Mouse (Mus musculus) ZHBTc4 (cell line): ENCODE data around the gene Sox5.

ENCODE experiments used
- DNase-seq: peaks from one replicate; pipeline ENCODE4 v3.0.0-alpha.2; 2011; ENCODE audit warnings: low read depth, low spot score

Gene Sox5

DNA sequence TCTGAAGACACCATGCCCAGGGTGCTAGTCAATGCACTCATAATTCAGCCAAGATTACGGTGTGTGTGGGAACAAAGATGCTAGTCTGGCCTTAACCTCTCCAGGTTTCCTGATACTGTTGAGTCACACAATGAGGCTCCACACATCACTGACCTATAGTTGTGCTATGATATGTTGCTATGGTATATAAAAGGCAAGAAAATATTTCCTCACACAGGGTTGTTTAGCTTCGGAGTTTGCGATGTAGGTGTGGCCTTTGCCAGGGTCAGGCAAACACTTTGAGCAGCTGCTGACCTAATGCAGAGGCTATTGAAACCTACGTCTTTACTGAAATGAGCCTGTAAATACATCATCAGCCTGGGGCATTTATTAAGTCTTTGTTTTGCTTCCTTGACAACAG is 833.7 kb downstream of the Sox5 start:
- DNase-seq: no peak

DNA sequence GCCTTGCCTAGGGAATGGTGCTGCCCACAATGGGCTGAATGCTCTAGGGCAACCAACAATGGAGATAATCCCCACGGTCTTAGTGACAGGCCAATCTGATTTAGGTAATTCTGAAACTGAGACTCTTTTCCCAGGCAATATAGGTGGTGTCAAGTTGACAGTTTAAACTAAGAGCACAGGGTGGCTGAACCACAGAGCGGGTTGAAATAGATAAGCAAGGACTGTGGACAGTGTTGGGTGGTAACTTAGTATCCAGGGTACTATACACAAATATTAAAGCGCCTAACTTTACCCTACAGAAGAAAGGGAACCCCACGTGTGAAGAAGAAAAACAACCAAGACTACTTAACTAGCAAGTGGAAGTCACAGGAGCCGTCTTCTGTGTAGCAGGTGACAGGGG is 838.7 kb downstream of the Sox5 start:
- DNase-seq: no peak

DNA sequence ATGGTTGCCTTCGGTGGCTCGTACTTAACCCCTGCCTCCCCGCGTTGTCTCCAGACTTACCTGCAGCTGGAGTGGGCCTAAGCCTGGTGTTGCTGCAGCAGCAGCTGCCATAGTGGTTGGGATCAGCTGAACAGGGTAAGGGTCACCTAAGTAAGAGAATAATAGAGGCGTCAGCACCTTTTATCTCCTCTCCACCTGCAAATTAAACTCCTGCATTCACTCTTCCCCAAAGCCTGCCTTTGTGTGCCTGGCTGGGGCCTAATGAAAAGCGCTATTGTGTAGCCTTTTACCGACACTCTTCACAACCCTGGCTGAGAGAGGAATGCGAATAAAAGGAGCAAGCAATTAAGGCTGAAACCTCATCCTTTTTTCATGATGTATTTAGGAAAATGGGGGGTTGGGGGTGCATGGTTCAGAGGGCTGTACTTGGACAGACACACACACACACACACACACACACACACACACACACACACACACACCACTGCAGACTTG is 840.4 kb downstream of the Sox5 start:
- peak; percentile 15 for DNase-seq

DNA sequence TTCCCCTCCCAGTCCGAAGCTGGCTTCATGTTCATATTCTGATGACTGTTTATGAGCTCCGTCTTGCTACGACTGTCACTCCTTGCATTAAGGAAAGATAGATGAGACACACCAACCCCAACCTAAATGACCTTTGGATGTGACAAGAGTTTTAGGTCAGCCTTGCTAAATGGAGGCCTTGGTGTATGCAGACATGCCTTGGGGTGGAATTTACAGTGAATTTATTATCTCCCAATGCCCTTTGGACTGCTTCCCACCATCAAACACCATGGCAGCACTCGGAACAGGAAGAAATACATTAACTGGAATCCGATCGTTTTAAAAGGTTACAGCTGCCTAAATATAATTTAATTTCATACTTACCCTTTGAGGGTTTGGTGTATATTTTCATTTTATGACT is 858.6 kb downstream of the Sox5 start:
- DNase-seq: no peak

DNA sequence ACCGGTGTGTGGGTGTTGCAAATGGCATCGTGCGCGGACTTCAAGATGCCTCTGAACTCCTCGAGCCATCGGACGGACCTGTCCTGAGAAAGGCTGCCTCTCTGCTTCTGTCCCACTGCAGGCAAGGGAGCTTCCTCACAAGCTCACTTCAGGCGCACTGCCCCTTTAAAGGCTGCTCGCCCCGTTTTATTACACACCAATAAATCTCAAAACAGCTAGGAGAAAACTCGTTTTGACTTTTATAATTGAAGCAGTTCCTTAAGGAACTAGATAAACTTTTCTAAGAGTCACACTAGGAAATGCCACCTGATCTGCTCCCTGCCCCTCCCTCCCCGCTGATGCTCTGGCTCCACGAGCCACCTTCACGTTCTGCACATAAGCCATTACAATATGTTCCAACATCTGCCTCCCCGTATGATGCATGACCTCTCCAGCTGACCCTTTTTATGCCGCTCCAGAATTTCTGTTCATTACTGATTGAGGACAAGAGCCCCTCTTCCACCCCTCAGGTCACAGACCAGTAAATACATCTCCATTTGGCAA is 863.3 kb downstream of the Sox5 start:
- no peak for DNase-seq

DNA sequence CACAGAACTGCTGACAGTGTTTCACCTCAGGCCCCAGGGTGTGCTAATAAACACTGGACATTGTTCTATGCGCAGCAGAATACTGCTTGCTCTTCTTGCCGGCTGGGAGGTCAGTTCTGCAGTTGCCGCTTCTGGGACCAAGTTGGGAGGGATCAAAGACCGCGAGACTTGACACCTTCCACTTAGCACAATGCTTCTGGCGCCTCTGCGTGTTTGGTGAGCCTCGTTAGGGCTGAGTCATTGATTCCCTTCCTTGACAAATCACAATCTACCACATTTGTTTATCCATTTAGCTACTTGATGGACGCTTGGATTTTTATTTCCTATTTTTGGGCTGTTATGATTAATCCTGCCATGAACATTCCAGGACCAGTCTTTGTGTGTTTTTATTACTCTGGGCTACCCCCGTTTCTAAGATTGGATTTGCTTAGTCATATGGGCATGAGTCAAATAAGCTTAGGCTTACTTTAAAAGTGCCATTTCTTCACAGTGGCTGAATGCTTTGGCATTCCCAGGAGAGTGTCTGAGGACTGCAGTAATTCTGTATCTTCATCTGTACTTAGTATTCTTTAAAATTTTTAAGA is 865.5 kb downstream of the Sox5 start:
- DNase-seq: no peak

DNA sequence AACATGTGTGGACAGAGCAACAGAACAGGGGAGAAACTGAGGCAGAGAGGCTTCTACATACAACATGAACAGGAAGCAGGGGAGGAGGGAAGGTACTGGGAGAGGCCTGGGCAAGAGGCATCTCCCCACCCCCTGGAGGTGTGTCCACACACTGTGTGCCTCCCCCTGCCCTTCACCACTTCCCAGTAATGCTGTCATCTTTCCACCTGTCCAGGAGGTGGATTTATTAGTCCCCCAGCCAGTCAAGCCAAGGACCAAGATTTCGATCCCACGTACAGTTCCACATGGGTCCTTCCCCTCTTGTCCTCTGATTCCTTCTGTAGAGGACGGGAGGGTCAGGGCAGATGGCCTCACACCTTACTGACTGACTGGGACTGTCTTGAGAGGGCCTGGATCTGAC is 866.1 kb downstream of the Sox5 start:
- no peak for DNase-seq

DNA sequence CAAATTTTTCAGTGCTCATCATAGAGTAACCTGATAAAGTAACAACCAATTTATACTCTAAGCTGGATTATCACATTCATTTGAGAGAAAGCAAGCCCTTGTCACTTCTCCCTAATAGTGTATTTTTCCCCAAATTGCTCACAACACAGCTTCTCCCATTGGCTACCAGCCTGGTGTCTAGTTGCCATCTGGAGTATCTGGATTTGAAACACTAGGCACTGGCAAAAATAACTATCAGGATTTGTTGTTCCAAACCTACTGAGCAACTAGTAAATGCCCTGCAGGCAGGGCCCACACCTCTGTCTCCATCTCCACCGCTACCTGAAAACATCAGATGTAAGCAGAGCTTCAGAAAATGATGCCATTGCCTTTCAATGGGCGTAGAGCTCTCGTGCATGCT is 869.5 kb downstream of the Sox5 start:
- DNase-seq: no peak

DNA sequence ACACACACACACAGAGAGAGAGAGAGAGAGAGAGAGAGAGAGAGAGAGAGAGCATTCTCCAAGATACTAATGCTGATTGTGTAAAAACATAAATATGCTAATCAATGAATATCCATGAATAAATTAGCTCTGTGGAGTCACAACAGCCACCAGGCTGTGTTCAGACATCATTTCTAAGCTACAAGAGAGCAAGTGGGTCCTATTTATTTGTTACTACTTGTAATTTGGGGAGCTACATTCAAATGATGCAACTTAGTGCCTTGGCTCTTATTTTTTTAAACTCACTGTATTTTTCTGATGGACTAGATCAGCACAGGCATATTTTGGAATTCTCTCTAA is 877.1 kb downstream of the Sox5 start:
- DNase-seq: no peak

DNA sequence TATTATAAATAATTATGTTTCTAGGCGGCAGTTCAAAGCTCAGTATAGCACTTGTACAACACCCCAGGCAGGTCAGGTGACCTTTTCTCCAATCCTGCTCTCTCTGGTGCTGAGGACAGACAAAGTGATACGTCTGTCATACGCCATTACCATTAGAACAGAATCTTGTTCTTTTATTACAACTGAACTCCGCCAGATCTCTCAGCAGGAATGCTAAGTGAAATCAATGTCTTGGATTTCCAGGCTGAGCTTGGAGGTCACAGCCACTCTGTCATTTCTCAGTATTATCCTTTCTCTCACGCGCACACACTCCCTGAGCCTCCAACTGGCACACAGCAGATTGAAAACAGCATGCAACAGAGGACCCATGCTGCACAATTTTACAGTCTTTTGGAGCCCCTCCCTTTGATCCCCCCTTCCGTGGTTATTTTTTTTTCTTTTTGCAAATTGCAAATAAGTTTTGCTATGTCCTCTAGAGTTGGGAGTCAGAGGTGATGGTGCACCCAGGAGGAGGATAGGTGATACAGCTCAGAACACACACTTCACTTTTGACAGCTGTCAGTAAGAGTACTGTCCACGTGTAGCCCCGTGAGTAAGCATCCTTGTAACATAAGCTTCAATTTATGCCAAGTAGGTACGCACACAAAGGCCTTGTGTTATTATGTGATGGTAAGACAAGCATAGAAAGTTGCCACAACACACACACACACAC is 877.6 kb downstream of the Sox5 start:
- peak; percentile 8 for DNase-seq

DNA sequence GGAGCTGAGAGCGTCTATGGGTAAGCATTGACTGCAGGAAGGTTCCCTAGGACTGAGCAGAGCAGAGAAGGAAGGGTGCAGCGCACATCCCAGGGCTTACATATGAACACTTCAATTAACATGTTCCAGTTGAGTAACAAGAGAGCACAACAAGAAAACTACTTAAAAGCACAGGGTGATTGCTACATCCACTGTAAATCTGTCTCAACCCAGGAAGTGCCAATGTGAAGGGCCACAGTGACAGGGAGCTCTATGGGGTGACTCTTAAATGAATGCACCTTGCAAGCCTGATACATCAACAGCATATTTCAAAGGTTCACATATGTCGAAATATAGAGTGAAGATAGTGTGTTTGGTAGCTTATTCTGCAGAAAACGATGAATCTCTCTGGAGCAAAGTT is 880.9 kb downstream of the Sox5 start:
- DNase-seq: no peak

DNA sequence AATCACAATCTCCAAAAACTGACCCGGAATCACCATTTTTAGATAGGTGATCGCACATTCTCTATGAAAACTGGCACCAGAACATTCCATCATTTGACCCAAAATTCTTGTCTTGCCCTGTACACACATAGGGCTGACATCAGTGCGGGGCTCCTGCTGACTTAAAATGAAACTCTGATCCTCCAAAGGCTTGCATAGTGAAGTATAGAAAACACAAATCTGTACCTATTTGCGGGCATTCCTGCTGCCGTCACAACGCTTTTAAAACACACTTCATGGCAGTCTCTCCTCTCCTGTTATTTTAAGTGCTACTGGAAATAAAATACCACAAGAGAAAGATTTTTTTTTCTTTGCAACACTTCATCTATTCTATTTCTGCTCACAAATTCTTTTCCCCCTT is 886.7 kb downstream of the Sox5 start:
- no peak for DNase-seq

DNA sequence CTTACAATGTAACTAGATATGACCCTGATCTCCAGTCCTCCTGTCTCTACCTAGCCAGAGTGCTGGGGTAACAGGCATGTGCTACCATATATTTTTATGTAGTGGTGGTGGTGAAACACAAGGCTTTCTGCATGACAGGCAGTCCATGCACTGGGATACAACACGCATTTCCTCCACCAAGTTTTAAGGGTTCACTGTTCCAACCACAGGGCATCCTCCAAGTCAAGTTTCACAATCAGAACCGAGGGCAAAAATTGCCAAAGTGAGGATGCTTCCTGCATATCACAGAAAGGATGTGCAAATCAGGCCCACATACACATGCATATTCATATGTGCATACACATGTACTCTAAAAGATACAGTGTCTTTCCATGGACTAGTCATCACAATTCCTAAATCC is 888.9 kb downstream of the Sox5 start:
- no peak for DNase-seq

DNA sequence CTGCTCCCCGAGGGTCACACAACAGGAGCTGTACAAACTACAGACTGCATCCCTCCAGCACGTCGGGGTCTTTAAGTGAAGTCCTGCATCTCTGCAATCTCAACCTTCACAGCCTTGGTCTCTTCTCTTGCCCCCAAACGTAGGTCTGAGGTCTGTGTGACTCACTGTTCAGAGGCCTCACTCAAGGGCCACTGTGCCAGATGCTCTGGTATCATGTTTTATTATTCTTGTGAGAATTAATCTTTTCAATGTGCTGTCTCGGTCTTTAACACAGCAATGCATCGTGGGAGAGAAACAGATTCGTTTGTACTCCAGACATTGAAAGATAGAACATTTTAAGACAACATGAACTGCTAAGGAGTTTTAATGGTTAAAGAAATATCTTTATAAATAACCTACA is 893.2 kb downstream of the Sox5 start:
- no peak for DNase-seq

DNA sequence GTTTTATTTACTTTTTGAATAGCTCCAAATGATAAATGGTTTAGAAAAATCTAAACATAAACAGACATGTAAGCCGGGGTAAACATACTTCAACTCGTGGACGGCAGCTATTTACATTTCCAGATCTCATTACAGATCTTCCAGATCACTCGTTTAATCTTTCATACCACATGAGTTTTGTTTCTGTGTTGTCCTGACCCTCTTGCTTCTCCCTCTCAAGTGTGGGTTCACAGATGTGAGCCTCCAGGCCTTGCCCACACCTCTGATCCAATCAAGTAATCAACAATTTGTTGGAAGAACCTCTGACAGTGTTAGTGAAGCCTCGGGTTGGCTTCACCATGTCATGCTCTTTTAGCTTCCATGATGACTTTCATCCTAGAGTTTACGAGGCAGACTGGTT is 903.3 kb downstream of the Sox5 start:
- DNase-seq: no peak

DNA sequence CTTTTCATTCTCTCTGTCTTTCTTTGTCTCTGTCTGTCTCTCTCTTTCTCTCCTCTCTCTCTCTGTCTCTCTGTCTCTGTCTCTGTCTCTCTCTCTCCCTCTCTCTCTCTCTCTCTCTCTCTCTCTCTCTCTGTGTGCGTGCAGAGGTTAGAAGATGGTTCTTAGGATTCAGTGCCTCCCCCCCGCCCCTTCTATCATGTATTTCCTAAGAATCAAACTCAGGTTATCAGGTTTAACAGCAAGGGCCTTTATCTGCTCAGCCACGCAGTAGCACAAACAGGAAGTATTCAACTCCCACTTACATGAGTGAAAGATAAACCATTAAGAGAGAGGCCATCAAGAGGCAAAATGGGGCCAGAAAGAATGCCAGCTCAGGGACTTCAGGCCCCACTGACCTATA is 913.0 kb downstream of the Sox5 start:
- DNase-seq: no peak

DNA sequence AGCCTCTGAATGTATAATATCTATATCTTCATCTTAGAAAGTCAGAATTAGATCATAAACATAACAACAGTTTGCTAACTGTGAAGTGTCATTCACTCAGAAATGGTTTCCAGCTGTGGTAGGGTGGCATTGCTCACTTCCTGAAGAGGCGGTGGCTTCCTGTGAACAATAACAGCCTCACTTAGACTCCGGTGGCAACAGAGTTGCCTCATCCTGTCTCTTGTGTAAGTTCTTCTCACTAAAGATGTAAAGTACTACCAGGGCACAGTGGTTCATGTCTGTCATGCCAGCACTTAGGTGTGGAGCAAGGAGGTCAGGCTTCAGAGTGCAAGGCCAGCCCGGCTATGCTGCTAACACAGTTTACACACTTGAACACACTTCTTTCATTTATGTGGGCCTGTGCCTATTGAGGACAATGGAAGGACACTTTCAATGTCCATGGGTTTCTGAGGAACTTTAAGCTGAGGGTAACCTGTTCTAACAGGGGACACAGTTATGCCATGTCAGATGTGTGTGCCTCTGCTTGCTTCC is 913.6 kb downstream of the Sox5 start:
- no peak for DNase-seq

DNA sequence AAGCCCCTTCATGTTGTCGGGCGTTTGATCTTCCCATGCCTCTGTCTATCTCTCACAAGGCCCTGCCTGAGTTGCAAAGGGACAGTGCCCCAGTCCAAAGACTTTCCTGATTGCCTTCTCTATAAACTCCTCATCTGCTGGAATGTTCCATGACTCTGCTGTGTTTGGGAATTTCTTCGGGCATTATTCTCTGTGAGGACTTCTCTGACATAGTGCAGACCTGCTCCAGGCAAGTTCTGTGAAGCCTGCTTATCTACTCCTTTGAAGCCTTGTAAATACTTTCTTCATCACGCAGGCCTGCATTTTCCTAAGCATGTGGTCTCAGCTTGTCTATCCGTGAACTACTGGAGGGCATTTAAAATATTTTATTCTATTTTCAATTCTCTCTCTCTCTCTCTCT is 914.7 kb downstream of the Sox5 start:
- DNase-seq: no peak

DNA sequence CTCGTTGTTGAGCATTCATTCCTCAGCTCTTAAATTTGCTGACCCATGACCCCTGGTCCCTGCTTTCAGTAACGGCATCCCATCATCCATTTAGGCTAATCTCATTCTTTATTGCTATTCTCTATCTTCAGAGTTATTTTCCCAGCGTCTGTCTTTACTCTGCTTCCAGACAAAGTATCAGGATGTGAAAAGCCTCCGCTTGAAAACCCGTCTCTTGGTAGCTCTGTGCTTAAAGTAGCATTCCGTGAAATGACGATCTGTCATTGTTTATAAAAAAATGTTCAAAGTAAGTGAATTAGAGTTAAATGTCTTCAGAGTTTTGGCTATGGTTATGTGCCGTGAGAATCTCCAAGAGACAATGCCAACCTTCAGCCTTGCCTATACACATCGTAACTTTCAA is 915.2 kb downstream of the Sox5 start:
- no peak for DNase-seq

DNA sequence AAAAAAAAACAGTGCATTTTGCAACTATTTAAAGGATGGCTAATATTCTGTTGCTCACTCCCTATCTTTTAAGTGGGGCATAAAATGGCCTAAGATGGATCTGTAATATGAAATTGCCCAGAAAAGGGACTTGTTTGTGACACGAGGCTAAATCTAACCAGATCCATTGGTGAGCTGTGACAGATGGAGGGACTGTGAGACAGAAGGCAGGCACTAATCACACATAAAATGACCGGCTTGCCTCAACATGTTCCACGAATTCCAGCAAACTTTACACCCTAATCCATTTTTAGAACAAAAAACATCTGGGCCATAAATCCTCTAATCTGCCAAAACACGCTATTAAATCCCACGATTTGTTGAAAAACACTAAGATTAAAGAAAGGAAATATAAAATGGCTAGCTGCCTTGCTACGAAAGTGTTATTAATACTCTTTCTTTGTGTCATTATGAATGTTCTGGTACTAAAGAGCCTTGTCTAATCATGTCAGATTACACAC is 919.1 kb downstream of the Sox5 start:
- DNase-seq: no peak

DNA sequence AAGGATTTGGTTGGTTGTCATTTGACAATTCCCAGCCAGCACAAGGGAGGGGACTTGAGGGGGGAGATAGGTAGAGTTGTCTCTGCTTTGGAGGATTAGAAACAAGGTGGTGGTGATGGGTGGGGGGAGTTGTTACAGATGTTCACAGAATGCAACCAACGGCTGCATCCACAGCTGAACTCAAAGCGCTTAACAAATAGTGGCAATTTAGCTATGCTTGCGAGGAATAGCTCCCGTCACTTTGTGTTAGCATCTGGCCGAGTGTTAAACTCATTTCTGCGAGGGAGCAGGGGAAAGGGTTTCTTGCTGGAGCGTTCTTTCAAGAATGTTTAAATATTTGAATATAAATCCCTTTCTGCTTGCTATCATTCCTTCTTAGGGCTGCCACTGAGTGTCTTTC is 921.7 kb downstream of the Sox5 start:
- DNase-seq: no peak

DNA sequence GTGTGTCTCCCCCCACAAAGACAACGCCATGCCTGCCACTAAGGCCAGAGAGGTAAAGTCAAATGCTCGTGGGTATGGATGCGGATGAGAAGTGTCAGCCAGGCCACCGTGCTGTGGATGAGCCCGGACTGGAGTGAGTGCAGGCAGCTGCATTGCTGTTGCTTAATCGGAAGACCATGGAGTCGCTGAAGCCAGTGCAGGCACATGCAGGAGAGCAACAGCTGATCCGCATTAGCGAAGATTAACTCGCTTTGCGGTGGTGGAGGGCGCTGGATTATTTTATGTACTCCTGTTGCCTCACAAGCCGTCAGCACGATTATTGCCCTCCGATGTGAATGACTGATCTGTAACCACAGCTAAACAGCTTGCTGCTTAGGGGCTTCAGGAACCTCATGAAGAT is 922.2 kb downstream of the Sox5 start:
- DNase-seq: no peak

DNA sequence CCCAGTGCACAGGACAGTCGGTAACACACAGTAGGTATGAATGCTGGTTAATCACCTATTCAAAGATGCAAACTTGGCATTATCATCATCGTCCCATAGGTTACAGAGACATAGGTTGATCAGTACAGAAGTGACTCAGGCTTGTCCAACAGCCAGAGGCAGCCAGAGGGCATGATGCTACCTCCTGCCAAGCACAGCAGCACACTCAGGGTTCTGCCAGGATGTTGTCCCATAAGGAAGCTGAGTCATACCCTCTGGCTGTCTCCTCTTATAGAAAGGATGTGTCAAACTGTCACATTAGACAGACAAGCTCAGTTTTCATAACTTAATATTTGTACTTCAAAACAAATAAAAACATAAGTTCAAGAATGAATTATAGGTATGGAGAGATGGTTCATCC is 923.2 kb downstream of the Sox5 start:
- no peak for DNase-seq
